Mouse (Mus musculus) olfactory bulb, adult 2 months (tissue): ENCODE data around the gene Comp. TPM values are rescaled to one million over a fixed set of nuclear protein-coding genes. Genes with fewer than 3 reads are reported as not detected.

ENCODE experiments used
- H3K27ac ChIP-seq: fragments of 200-500 bp; 2 replicates; pipeline ENCODE4 v1.5.1; 2012; ENCODE audit warnings: low read depth, low read length; ENCODE audit not compliant: insufficient read depth
- H3K4me1 ChIP-seq: fragments of 200-500 bp; 2 replicates; pipeline ENCODE4 v1.6.1; 2012; ENCODE audit warnings: low read length; ENCODE audit not compliant: control insufficient read depth, insufficient read depth
- H3K4me3 ChIP-seq: fragments of 200-500 bp; 2 replicates; pipeline ENCODE4 v1.5.1; 2012; ENCODE audit warnings: mild to moderate bottlenecking, low read depth, low read length, moderate library complexity; ENCODE audit not compliant: insufficient read depth
- CTCF ChIP-seq: fragments of 200-500 bp; IDR thresholded peaks from 2 replicates; pipeline ENCODE4 v1.5.1; 2012; ENCODE audit warnings: low read depth, mild to moderate bottlenecking, low read length, moderate library complexity; ENCODE audit not compliant: insufficient read depth
- POLR2A ChIP-seq: fragments of 200-500 bp; IDR thresholded peaks from 2 replicates; pipeline ENCODE4 v1.6.1; 2012; ENCODE audit warnings: mild to moderate bottlenecking, low read depth, low read length, moderate library complexity; ENCODE audit not compliant: insufficient read depth
- WGBS: fragments of 180-500 bp; shearing (Covaris S2); methylation state at CpG from one replicate; pipeline ENCODE4 v1.1.7; 2018; 5-methylcytosine and 5-hydroxymethylcytosine counted together
- polyA plus RNA-seq: library from polyadenylated mRNA; stranded (reverse); fragments of >200 nt; gene quantifications from 2 replicates; pipeline ENCODE4 v1.2.4, GENCODE M21; 2012; ENCODE audit warnings: low replicate concordance; ENCODE audit not compliant: missing spikeins, insufficient read depth, insufficient read length

Comp gene
- polyA plus RNA-seq, 1 experiment: not detected

- Histone ChIP-seq H3K4me3 (no peak overlapping the region), H3K4me1 (peaks cover 65% of the 10 kb centered on the region), H3K27ac (peak overlapping the region; percentile 70)
- no peak for TF ChIP-seq POLR2A
- no peak for TF ChIP-seq CTCF
- 4% methylated on average over 14 of the region's 14 CpGs for WGBS
Measured at GRCm38 (mm10) chr8:70418954-70419353, 45.6 kb downstream of the Comp start.

GRCm38 (mm10) chr8:70419879-70420643, 46.7 kb downstream of the Comp start:
- Histone ChIP-seq H3K27ac (peak overlapping the region; percentile 70), H3K4me3 (no peak overlapping the region), H3K4me1 (peaks cover 67% of the 10 kb centered on the region)
- WGBS: 79% methylated on average over 11 of the region's 11 CpGs
- TF ChIP-seq POLR2A (no peak), CTCF (no peak)

DNA sequence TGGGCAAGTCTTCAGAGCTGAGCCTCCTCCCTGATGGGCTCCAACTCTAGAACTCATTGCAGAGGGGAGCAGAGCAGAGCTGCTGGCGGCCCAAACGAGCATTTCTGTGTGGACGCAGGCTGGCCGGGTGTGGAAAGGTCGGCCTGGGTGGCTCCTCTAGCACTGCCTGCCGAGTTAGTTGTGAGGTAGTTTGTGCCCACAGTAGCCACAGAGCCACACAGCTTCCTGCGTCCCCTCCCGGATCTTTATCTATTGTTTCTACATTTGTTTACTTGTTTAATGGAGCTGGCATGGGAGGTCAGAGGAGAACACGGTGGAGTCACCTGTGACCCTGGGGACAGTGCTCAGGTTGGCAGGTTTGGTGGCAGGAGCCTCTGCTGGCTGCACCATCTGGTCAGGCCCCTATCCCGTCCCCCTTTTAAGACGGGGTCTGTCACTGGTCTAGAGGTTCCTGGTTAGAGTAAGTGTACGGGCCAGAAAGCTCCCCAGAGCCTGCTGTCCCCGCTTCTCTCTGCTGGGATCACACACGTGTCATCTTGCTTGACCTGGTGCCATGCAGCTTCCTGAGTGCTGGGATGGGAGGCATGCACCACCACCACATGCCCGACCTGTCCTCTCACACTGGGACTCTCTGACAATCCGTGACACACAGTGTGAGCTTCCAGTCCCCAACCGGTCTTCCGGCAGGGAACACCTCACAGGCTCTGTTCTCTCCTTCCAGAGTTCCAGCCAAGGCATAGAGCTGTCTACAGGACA, 48.2 kb downstream of the Comp start:
- Histone ChIP-seq H3K4me1 (peaks cover 63% of the 10 kb centered on the region), H3K27ac (no peak overlapping the region), H3K4me3 (no peak overlapping the region)
- WGBS: 82% methylated on average over 18 of the region's 18 CpGs
- no peak for TF ChIP-seq POLR2A
- TF ChIP-seq CTCF: no peak

- WGBS: 72% methylated on average over 2 of the region's 2 CpGs
- Histone ChIP-seq H3K4me3 (no peak overlapping the region), H3K27ac (no peak overlapping the region), H3K4me1 (peaks cover 55% of the 10 kb centered on the region)
- no peak for TF ChIP-seq CTCF
- no peak for TF ChIP-seq POLR2A
Measured at GRCm38 (mm10) chr8:70422722-70423121, 49.4 kb downstream of the Comp start.

- TF ChIP-seq CTCF (no peak), POLR2A (no peak)
- H3K4me1 ChIP-seq: peaks cover 45% of the 10 kb centered on the region
- 94% methylated on average over 2 of the region's 2 CpGs for WGBS
- no peak overlapping the region for H3K4me3 ChIP-seq
- H3K27ac ChIP-seq: no peak overlapping the region
Measured at GRCm38 (mm10) chr8:70426300-70426907, 53.0 kb downstream of the Comp start.

DNA sequence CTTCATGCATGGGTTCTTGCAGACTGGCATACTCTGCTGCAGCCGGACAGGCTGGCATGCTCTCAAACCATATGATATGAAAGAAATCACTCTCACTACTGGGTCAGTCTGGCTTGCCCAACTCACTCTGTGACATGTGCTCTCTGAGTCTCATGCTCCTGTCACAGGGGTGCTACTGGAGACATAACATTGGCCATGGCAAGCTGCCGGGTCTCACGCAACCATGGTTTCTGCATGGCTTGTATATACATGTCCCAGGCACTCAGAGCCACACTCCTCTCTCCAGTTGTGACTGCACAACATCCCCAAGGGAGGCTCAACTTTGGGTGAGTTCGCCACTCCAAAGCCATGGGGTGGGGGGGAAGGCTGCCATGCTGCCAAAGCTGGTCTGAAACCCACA, 57.9 kb downstream of the Comp start:
- Histone ChIP-seq H3K27ac (no peak overlapping the region), H3K4me3 (no peak overlapping the region), H3K4me1 (peaks cover 33% of the 10 kb centered on the region)
- 95% methylated on average over 4 of the region's 4 CpGs for WGBS
- TF ChIP-seq CTCF: no peak
- TF ChIP-seq POLR2A: no peak

Other genes with a start within 250 kb of the Comp start
- not detected in 2 replicates for gene Nr2c2ap, start 242.2 kb upstream of the Comp start, polyA plus RNA-seq
- not detected in 2 replicates for gene Rfxank, start 234.4 kb upstream of the Comp start, polyA plus RNA-seq
- gene Borcs8, start 234.1 kb upstream of the Comp start, polyA plus RNA-seq: not detected in 2 replicates
- not detected in 2 replicates for gene Mef2b, start 233.8 kb upstream of the Comp start, polyA plus RNA-seq
- not detected in 2 replicates for gene Tmem161a, start 201.2 kb upstream of the Comp start, polyA plus RNA-seq
- not detected in 2 replicates for gene Slc25a42, start 161.3 kb upstream of the Comp start, polyA plus RNA-seq
- gene Sugp2, start 139.3 kb upstream of the Comp start, polyA plus RNA-seq: not detected in 2 replicates
- gene Armc6, start 139.1 kb upstream of the Comp start, polyA plus RNA-seq: not detected in 2 replicates
- gene Homer3, start 90.7 kb upstream of the Comp start, polyA plus RNA-seq: not detected in 2 replicates
- not detected in 2 replicates for gene Ddx49, start 71.1 kb upstream of the Comp start, polyA plus RNA-seq
- gene Cope, start 71.0 kb upstream of the Comp start, polyA plus RNA-seq: not detected in 2 replicates
- not detected in 2 replicates for gene Cers1, start 57.8 kb upstream of the Comp start, polyA plus RNA-seq
- gene Gdf1, start 43.7 kb upstream of the Comp start, polyA plus RNA-seq: not detected in 2 replicates
- not detected in 2 replicates for gene Upf1, start 20.3 kb upstream of the Comp start, polyA plus RNA-seq
- not detected in 2 replicates for gene Crtc1, start 66.0 kb downstream of the Comp start, polyA plus RNA-seq
- gene Klhl26, start 103.4 kb downstream of the Comp start, polyA plus RNA-seq: not detected in 2 replicates
- not detected in 2 replicates for gene Tmem59l, start 113.8 kb downstream of the Comp start, polyA plus RNA-seq
- gene Crlf1, start 119.6 kb downstream of the Comp start, polyA plus RNA-seq: not detected in 2 replicates
- gene Rex1bd, start 133.2 kb downstream of the Comp start, polyA plus RNA-seq: not detected in 2 replicates
- 789 TPM in 1 of 2 replicates, not detected in the other for gene Uba52, start 137.2 kb downstream of the Comp start, polyA plus RNA-seq
- gene Fkbp8, start 154.2 kb downstream of the Comp start, polyA plus RNA-seq: not detected in 2 replicates
- gene Kxd1, start 154.4 kb downstream of the Comp start, polyA plus RNA-seq: not detected in 2 replicates
- not detected in 2 replicates for gene Ell, start 165.9 kb downstream of the Comp start, polyA plus RNA-seq
- not detected in 2 replicates for gene Isyna1, start 220.8 kb downstream of the Comp start, polyA plus RNA-seq
- not detected in 2 replicates for gene Ssbp4, start 235.3 kb downstream of the Comp start, polyA plus RNA-seq
- gene Lrrc25, start 242.6 kb downstream of the Comp start, polyA plus RNA-seq: not detected in 2 replicates